Mouse (Mus musculus) forebrain, embryonic 12.5 days (tissue): ENCODE data around the gene Psap. TPM values are rescaled to one million over a fixed set of nuclear protein-coding genes. Genes with fewer than 3 reads are reported as not detected.
"Not testable (repeated sequence)": the region's sequence is repeated elsewhere in the genome, so short reads cannot be mapped to it uniquely, and the experiment has no call there.

Experiments
- ATAC-seq: fragments of 200-750 bp; cut with Nextera tagmentation; 2 replicates; pipeline ENCODE4 v1.8.0; 2017; ENCODE audit warnings: moderate TSS enrichment; ENCODE audit not compliant: low FRiP score
- H3K27ac ChIP-seq: fragments of 300-500 bp; sonication (generic); 2 replicates; pipeline ENCODE4 v1.5.1; 2016; ENCODE audit warnings: mild to moderate bottlenecking
- H3K27me3 ChIP-seq: fragments of 300-500 bp; sonication (generic); 2 replicates; pipeline ENCODE4 v1.6.1; 2016; ENCODE audit warnings: mild to moderate bottlenecking
- H3K36me3 ChIP-seq: fragments of 300-500 bp; sonication (generic); replicated peaks from 2 replicates; pipeline ENCODE4 v1.6.1; 2016; ENCODE audit warnings: mild to moderate bottlenecking
- H3K4me1 ChIP-seq: fragments of 300-500 bp; sonication (generic); 2 replicates; pipeline ENCODE4 v1.6.1; 2016
- H3K4me2 ChIP-seq: fragments of 300-500 bp; sonication (generic); 2 replicates; pipeline ENCODE4 v1.6.1; 2016; ENCODE audit warnings: mild to moderate bottlenecking, moderate library complexity
- H3K4me3 ChIP-seq: fragments of 300-500 bp; sonication (generic); replicated peaks from 2 replicates; pipeline ENCODE4 v1.5.1; 2016; ENCODE audit warnings: mild to moderate bottlenecking
- H3K9ac ChIP-seq: fragments of 300-500 bp; sonication (generic); 2 replicates; pipeline ENCODE4 v1.6.1; 2016; ENCODE audit warnings: mild to moderate bottlenecking
- H3K9me3 ChIP-seq: fragments of 300-500 bp; sonication (generic); 2 replicates; pipeline ENCODE4 v1.6.1; 2016
- WGBS: fragments of 180-500 bp; shearing (Covaris S2); methylation state at CpG from one replicate; pipeline ENCODE4 v1.1.7; 2016; 5-methylcytosine and 5-hydroxymethylcytosine counted together
- polyA plus RNA-seq: library from polyadenylated mRNA; unstranded; fragments of >200 nt; fragmentation: Nextera tagmentation; extraction: Ambion mirVana; gene quantifications from 2 replicates; pipeline ENCODE4 v1.2.1, GENCODE M21; 2016

The Psap gene
- polyA plus RNA-seq = 86.9 and 90.5 TPM in 2 replicates

DNA sequence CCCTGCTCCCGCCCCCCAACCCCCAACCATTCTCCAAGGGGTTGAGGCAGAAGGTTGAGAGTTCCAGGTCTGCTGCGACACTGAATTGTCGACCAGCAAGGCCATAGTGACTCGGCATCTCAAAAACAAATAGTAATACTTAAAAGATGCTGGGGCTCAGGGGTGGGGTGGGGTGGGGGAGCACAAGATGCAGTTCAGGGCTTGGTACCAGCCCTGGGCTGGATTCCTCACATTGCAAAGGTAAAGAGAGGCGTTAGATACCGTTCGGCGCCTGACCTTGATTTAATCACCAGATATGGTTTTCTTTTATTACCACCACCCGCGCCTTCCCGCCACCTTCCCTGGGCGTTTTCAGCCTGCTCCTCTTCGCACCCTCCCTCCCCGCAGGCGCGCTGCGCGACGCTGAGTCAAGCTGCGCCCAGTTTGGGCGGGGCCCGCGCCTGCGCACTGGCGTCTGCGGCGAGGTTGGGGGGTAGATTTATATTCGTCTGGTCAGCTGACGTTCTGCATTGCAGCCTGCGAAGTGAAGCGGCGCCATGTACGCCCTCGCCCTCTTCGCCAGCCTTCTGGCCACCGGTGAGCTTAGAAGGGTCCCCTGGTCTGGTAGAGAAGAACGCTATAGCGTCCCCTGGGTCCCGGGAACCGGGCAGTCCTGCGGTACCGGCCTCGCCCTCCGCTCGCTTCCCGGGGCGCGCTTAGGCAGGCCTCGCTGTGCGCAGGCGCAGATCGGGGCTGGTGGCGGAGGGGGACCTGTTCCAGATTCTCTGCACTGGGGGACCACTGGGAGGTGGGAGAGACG is at the start of gene Psap:
Psap (plus strand) TSS at position 421 of the 799 bp plus-strand sequence.
- Histone ChIP-seq H3K27ac (peak within 1 kb of the TSS; percentile 92), H3K36me3 (no peaks in the 10 kb centered on the region; the same call in 1 of the 2 replicates), H3K27me3 (no peaks in the 10 kb centered on the region), H3K4me2 (peak within 1 kb of the TSS; percentile 92), H3K4me1 (peaks cover 47% of the 10 kb centered on the region), H3K4me3 (peak within 1 kb of the TSS; percentile 79), H3K9ac (peak within 1 kb of the TSS; percentile 85), H3K9me3 (no peaks in the 10 kb centered on the region)
- WGBS = 2% methylated on average over 54 of the region's 54 CpGs
- peak; percentile 93 for ATAC-seq

DNA sequence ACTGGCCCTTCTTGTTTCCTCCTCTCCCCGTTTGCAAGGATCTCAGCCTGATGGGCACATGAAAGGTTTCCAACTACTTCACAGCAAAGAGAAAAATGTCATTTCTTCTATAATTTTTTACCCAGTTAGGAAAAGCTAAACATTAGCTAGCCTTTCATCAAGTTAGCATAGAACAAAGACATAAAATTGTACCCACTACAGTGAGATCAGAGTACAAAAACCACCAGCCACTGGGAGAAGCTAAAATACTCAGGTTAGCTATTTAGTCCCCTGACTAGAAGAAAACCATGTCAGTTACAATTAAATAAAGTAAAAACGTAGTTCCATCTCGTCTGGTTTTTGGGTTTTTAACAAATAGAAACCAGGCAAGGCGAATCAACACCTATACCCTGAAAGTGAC is 49.8 kb upstream of the Psap start:
- 82% methylated on average over 4 of the region's 4 CpGs for WGBS
- Histone ChIP-seq H3K4me3 (no peak overlapping the region), H3K27ac (no peak overlapping the region), H3K4me1 (no peaks in the 10 kb centered on the region), H3K9ac (no peak overlapping the region), H3K36me3 (no peaks in the 10 kb centered on the region), H3K9me3 (no peaks in the 10 kb centered on the region), H3K4me2 (no peak overlapping the region), H3K27me3 (no peaks in the 10 kb centered on the region)
- ATAC-seq = no peak

DNA sequence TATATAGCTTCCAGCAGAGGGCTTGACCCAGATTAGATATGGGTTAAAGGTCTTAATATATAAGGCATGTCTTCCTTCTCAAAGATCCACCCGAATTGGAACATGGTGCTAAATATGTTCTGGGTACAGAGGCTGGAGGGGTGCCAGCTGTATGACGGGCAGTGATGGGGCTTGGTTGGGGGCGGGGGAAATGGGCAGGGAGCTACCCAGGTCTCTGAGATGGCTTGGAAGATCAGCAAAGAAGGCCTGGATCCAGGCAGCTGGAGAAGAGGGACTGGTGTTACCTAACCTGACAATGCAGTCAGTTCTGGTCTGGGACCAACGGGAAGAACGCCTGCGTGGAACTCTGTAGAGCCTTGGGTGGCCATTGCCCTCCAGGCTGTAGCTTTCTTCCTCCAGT is 48.3 kb upstream of the Psap start:
- no peak overlapping the region for H3K4me2 ChIP-seq
- WGBS = 93% methylated on average over 6 of the region's 6 CpGs
- H3K27ac ChIP-seq = no peak overlapping the region

DNA sequence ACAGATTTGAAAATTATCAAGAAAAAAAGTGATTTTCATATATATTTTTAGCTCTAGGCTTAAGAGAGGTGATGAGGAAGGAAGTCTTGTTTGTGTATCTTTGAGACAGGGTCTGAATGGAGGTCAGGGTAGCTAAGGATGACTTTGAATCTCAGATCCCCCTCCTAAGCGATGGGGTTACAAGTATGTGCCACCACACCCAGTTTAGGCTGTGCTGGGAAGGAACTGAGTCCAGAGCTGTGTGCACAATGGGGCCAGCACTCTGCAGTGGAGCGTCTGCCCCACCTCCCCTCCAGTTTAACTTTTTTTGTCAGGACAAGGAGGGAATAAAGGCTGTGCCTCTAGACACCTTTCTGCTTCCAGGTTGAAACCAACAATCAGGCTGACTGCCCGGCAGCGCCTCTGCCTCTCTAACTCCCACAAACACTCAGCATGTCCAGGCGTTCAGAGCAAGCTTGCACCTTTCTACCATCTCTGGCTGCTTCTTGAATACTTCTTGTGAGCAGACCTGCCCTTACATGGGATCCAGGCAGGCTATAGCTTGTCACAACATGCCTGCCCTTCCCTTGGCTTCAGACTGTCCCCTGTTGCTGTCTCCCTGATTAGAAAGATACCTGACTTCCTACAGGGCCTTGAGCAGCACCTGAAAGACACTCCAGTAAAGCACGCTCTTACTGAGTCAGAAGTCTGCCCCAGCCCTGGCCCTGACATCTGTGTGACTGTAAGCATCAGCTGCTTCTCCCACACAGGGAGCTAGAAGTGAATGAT is 46.9 kb upstream of the Psap start:
- H3K36me3 ChIP-seq = no peaks in the 10 kb centered on the region
- no peak for ATAC-seq
- no peak overlapping the region for H3K27ac ChIP-seq
- no peak overlapping the region for H3K4me2 ChIP-seq
- H3K9ac ChIP-seq = no peak overlapping the region
- H3K4me1 ChIP-seq = no peaks in the 10 kb centered on the region
- H3K27me3 ChIP-seq = no peaks in the 10 kb centered on the region
- no peak overlapping the region for H3K4me3 ChIP-seq
- WGBS = 74% methylated on average over 6 of the region's 6 CpGs
- H3K9me3 ChIP-seq = no peaks in the 10 kb centered on the region

More for the DNA sequence above, 48.3 kb upstream of the Psap start:
- no peaks in the 10 kb centered on the region for H3K4me1 ChIP-seq
- H3K9ac ChIP-seq = no peak overlapping the region
- H3K27me3 ChIP-seq = no peaks in the 10 kb centered on the region
- H3K9me3 ChIP-seq = no peaks in the 10 kb centered on the region
- no peaks in the 10 kb centered on the region for H3K36me3 ChIP-seq
- H3K4me3 ChIP-seq = no peak overlapping the region
- ATAC-seq = no peak

DNA sequence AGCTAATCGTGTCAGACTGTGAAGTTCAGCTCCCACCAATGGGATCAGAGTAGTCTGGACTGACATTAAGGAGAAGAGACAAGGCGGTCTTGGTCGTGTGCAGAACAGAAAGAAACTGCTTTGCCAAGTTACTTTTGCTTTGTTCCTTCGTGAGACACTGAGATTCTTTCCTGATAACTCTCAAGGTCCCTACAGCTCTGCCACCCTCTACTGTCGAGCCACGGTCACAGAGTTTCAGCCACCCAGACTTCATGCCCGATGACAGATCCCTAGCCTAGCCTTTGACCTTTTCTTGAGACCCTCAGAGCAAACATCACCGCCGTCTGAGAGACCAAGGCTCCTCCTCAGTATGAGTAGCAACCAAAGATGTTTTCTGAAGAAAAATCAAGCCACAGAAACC is 43.4 kb upstream of the Psap start:
- H3K36me3 ChIP-seq = no peaks in the 10 kb centered on the region
- no peak overlapping the region for H3K4me2 ChIP-seq
- no peaks in the 10 kb centered on the region for H3K27me3 ChIP-seq
- H3K4me3 ChIP-seq = no peak overlapping the region
- H3K9me3 ChIP-seq = no peaks in the 10 kb centered on the region
- H3K9ac ChIP-seq = no peak overlapping the region
- no peak for ATAC-seq
- no peaks in the 10 kb centered on the region for H3K4me1 ChIP-seq
- no peak overlapping the region for H3K27ac ChIP-seq
- WGBS = 83% methylated on average over 9 of the region's 9 CpGs

DNA sequence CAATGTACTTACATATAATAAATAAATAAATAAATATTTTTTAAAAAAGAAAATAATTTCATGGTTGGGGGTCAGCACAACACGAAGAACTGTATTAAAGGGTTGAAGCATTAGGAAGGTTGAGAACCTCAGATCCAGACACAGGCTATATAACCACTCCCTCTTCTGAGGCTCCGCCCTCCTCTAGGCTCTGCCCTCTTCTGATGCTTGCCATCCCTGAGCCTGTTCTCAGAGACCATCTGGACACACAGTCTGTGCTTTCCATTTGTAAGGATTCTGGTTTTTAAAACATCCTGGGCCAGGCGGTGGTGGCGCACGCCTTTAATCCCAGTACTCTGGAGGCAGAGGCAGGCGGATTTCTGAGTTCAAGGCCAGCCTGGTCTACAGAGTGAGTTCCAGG is 41.6 kb upstream of the Psap start:
- 96% methylated on average over 6 of the region's 6 CpGs for WGBS
- not testable (repeated sequence) for H3K4me1 ChIP-seq, H3K36me3 ChIP-seq, H3K27ac ChIP-seq, H3K9ac ChIP-seq, H3K4me3 ChIP-seq, H3K9me3 ChIP-seq, ATAC-seq, H3K27me3 ChIP-seq, H3K4me2 ChIP-seq

DNA sequence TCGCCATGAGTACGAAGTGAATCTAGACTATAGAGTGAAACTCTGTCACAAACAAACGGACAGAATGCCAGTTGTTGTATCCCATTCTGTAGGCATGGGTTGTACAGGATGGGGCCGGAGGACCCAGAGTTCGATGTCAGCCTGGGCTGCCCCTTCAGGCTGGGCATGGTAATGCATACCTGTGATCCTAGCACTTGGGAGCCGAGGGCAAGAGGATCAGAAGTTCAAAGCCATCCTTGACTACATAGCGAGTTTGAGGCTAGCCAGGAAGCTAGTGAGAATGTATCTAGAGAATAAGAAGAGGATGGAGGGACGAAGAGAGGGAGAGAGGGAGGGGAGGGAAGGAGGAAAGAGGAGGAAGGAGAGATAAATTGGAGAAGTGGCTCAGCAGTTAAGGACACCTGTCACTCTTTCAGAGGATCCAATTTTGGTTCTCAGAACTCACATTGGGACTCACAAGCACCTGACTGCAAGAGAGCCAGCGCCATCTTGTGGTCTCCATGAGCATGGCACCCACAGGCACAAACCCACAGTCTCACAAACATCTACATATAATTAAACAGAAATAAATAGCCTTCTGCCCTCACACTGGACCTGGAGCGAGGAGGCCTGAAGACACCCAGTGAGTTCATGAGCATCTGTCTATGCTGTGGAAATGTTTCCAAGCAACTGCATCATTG is 39.8 kb upstream of the Psap start:
- no peak overlapping the region for H3K4me2 ChIP-seq
- no peak overlapping the region for H3K9ac ChIP-seq
- H3K36me3 ChIP-seq = no peaks in the 10 kb centered on the region
- no peaks in the 10 kb centered on the region for H3K27me3 ChIP-seq
- H3K9me3 ChIP-seq = no peaks in the 10 kb centered on the region
- 65% methylated on average over 10 of the region's 10 CpGs for WGBS
- H3K4me1 ChIP-seq = no peaks in the 10 kb centered on the region
- H3K27ac ChIP-seq = no peak overlapping the region
- H3K4me3 ChIP-seq = no peak overlapping the region
- ATAC-seq = 0 out of 2 replicates have a peak, but pooled peaks have one; percentile 9

DNA sequence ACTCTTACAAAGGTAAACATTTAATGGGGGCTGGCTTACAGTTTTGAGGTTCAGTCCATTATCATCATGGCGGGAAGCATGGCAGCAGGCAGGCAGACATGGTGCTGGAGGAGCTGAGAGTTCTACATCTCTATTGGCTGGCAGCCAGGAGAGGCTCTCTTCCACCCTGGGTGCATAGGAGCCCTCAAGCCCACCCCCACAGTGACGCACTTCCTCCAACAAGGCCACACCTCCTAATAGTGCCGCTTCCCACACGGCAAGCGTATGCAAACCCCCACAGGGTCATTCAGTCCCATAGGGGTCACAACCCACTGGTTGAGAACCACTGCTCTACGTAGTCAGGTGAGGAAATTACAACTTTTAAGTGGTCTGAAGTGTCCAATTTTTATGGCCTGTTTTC is 37.0 kb upstream of the Psap start:
- Histone ChIP-seq H3K9me3 (no peaks in the 10 kb centered on the region), H3K27me3 (no peaks in the 10 kb centered on the region), H3K27ac (no peak overlapping the region), H3K4me3 (no peak overlapping the region), H3K9ac (no peak overlapping the region), H3K4me1 (no peaks in the 10 kb centered on the region), H3K36me3 (no peaks in the 10 kb centered on the region), H3K4me2 (no peak overlapping the region)
- 79% methylated on average over 6 of the region's 6 CpGs for WGBS
- no peak for ATAC-seq

DNA sequence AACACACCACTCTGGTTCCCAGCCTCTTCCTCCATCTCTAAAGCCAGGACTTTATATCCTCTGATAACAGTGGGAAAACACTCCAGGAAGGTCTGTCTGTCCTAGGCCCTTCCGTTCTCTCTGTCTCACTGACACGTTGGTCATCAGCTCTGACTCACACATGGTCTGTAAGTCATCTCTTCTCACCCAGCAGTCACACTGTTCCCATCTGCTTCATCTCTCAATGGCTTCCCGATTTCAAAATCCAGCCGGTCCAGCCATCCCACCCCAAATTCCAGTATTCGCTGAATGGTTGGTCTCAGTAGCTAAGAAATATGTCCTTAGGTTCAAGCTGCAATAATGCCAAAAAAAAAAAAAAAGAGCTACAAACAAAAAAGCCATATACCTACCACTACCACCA is 33.5 kb upstream of the Psap start:
- H3K9me3 ChIP-seq = no peaks in the 10 kb centered on the region
- H3K4me1 ChIP-seq = no peaks in the 10 kb centered on the region
- no peak overlapping the region for H3K4me2 ChIP-seq
- no peak overlapping the region for H3K4me3 ChIP-seq
- WGBS = 95% methylated on average over 5 of the region's 5 CpGs
- H3K9ac ChIP-seq = no peak overlapping the region
- no peak for ATAC-seq
- no peaks in the 10 kb centered on the region for H3K27me3 ChIP-seq
- H3K36me3 ChIP-seq = no peaks in the 10 kb centered on the region
- H3K27ac ChIP-seq = no peak overlapping the region

DNA sequence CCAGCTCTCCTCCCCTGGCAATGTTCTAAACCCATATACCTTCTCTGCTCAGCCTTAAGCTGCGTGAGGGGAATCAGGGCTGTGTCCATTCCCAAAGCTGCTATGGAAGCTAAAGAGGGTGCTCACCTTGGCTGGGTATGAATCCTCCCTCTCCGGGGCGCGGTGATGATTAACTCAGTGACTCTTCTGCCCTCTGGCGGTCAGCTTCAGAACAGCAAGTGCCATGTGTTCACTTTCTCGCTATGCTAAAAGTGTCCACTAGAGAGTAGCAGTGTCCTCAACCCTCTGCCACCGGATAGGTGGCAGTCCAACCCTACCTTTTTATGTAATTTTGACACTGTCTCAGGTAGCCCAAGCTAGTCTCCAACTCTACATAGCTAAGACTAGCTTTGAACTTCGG is 32.4 kb upstream of the Psap start:
- Histone ChIP-seq H3K4me1 (no peaks in the 10 kb centered on the region), H3K27ac (no peak overlapping the region), H3K4me2 (no peak overlapping the region), H3K9me3 (no peaks in the 10 kb centered on the region), H3K9ac (no peak overlapping the region), H3K36me3 (no peaks in the 10 kb centered on the region), H3K27me3 (no peaks in the 10 kb centered on the region), H3K4me3 (no peak overlapping the region)
- ATAC-seq = peak; percentile 83
- 5% methylated on average over 8 of the region's 8 CpGs for WGBS

DNA sequence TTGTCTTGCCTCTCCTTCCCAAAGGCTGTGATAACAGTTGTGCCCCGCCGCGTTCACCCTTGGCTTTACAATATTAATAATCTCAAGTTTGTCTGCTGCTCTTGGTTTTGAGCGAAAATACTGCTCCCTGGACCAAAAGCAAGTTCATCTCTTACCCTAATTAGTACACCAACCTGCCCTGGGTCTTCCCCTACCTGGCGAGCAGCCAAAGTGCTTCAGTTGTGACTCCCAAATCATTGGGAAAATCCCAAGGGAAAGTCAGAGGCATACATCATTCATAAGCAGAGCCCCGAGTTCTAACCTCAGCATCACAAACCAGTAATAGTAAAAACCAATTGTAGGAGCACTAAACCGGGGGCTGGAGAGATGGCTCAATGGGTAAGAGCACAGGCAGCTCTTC is 31.8 kb upstream of the Psap start:
- Histone ChIP-seq H3K4me1 (no peaks in the 10 kb centered on the region), H3K4me2 (no peak overlapping the region), H3K9ac (no peak overlapping the region), H3K4me3 (no peak overlapping the region), H3K27me3 (no peaks in the 10 kb centered on the region), H3K9me3 (no peaks in the 10 kb centered on the region), H3K36me3 (no peaks in the 10 kb centered on the region), H3K27ac (no peak overlapping the region)
- no peak for ATAC-seq
- 79% methylated on average over 7 of the region's 7 CpGs for WGBS

DNA sequence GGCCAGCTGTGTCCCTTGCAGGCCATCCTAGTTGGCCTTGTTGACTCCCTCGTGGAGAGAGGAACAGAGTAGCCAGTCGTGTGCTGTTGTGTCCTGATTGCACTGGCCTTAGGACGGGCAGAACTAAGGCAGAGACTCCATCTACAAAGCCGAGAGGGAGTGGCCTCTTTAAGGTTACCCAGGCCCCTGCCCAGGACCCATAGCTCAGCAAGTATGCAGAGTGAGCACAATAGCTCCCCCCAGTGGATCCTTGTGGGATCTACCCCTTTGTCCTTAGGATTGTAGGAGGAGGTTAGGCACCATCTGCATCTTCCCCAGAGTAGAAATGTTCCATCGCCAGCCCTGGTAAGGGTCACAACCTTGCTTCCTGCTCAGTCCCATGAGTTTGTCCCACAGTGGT is 30.9 kb upstream of the Psap start:
- no peak overlapping the region for H3K27ac ChIP-seq
- 30% methylated on average over 5 of the region's 5 CpGs for WGBS
- H3K4me3 ChIP-seq = no peak overlapping the region
- no peak overlapping the region for H3K9ac ChIP-seq
- H3K4me2 ChIP-seq = no peak overlapping the region
- H3K9me3 ChIP-seq = no peaks in the 10 kb centered on the region
- no peaks in the 10 kb centered on the region for H3K4me1 ChIP-seq
- ATAC-seq = no peak
- no peaks in the 10 kb centered on the region for H3K36me3 ChIP-seq
- no peaks in the 10 kb centered on the region for H3K27me3 ChIP-seq
